Mouse (Mus musculus): ENCODE results near the gene Kif2c.

Gene Kif2c

DNA sequence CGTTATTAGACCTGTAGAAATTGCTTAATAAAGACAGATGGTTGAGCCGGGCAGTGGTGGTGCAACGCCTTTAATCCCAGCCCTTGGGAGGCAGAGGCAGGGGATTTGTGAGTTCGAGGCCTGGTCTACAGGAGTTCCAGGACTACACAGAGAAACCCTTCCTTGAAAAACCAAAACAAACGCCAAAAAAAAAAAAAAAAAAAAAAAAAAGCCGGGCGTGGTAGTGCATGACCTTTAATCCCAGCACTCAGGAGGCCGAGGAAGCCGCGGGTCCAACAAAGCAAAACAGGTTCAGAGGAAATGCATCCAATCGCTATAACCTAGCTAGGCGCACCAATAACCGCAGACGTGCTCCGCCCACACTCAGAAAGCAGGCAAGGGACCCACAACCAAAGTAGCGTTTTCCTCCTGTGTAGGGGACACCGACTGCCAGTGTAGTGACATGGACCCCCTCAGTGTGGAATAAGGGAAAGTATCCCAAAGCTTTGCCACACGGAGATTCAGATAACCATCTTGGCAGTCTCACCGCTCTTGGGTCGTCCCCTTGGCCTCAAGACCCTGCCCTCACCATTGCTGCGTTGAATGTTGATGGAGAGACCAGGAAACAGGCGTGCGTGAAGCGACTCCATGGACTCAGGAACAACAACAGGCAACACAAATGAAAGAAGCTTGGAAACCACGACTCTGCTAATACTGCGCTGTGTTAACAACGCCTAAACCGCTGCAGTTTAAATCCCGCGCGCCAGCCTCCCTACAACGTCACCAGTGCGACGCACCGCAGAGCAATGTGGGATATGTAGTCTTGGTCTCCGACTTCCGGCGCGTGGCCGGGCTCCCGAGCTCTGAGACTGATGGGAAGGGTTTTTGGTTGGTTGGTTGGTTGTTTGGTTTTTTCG, at the start of gene Kif2c:
TSS of gene Kif2c (minus strand) at position 777 of the 896 bp plus-strand sequence.
- peak; percentile 92 for DNase-seq (ENCODE audit: low read depth, low spot score)

GRCm38 (mm10) chr4:117231208-117231607, 48.8 kb upstream of the Kif2c start:
- DNase-seq (ENCODE audit: low read depth, low spot score), result no peak

GRCm38 (mm10) chr4:117230331-117230730, 47.9 kb upstream of the Kif2c start:
- no peak for DNase-seq (ENCODE audit: low read depth, low spot score)

DNA sequence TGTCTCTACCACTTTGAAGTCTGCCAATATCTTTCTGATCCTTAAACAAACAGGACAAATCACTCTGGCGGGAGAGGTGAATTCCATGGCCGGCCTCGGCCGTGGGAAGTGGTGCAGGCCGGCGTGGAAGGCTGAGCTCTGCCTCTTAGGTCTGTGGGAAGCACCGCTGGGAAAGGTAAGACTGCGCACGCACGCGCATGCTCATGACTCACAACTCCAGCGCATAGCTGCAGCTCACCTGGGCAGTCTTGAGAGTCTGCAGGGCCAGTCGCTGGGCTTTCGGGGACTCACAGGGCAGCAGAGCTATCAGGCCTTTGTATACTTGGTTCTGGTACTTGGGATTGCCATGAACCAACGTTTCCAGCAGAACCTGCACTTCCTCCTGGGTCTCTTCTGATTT, 47.2 kb upstream of the Kif2c start:
- no peak for DNase-seq (ENCODE audit: low read depth, low spot score)

- DNase-seq (ENCODE audit: low read depth, low spot score), result no peak
These were observed 42.8 kb upstream of the Kif2c start for GRCm38 (mm10) chr4:117225250-117225649.

DNA sequence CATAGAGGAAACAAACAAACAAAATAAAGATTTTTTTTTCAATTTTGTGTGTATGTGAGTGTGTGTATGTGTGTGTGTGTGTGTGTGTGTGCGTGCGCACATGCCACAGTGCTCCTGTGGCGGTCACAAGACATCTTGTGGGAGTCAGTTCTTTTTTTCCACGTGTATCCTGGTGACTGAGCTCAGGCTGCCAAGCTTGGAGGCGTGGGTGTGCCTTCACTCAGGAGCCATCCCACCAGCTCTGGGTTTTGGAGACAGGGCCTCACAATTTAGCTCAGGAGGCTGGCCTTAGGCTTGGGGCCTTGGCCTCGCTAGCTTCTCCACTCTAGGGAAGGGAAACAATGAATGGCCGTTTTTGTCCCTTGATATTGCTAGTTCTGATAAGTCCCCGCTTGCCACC, 41.7 kb upstream of the Kif2c start:
- DNase-seq (ENCODE audit: low read depth, low spot score), result no peak

GRCm38 (mm10) chr4:117223001-117223400, 40.6 kb upstream of the Kif2c start:
- no peak for DNase-seq (ENCODE audit: low read depth, low spot score)

- DNase-seq (ENCODE audit: low read depth, low spot score), result no peak
These were observed 39.4 kb upstream of the Kif2c start for GRCm38 (mm10) chr4:117221836-117222235.

GRCm38 (mm10) chr4:117220741-117221515, 38.5 kb upstream of the Kif2c start:
- DNase-seq (ENCODE audit: low read depth, low spot score), result no peak

- peak; percentile 72 for DNase-seq (ENCODE audit: low read depth, low spot score)
These were observed 36.2 kb upstream of the Kif2c start for GRCm38 (mm10) chr4:117218517-117219219.

DNA sequence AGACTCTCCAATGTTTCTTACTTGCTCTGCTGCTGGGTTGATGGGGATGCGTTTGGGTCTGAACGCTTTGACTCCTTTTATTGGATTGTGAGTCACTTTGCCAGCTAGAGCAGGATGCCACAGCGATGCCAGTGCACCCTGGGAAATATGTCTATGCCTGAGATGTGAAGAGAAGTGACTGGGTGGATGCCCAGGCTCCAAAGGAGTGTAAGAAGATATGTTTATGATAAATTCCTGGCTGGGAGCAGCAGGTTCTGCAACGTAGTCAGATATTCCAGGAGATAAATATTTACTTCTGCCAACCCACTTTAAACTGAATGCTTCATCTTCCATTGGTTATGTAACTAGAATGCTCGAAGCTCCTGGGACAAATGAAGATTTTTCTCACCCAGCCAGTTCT, 34.6 kb upstream of the Kif2c start:
- DNase-seq (ENCODE audit: low read depth, low spot score), result no peak

GRCm38 (mm10) chr4:117214250-117214649, 31.8 kb upstream of the Kif2c start:
- no peak for DNase-seq (ENCODE audit: low read depth, low spot score)

DNA sequence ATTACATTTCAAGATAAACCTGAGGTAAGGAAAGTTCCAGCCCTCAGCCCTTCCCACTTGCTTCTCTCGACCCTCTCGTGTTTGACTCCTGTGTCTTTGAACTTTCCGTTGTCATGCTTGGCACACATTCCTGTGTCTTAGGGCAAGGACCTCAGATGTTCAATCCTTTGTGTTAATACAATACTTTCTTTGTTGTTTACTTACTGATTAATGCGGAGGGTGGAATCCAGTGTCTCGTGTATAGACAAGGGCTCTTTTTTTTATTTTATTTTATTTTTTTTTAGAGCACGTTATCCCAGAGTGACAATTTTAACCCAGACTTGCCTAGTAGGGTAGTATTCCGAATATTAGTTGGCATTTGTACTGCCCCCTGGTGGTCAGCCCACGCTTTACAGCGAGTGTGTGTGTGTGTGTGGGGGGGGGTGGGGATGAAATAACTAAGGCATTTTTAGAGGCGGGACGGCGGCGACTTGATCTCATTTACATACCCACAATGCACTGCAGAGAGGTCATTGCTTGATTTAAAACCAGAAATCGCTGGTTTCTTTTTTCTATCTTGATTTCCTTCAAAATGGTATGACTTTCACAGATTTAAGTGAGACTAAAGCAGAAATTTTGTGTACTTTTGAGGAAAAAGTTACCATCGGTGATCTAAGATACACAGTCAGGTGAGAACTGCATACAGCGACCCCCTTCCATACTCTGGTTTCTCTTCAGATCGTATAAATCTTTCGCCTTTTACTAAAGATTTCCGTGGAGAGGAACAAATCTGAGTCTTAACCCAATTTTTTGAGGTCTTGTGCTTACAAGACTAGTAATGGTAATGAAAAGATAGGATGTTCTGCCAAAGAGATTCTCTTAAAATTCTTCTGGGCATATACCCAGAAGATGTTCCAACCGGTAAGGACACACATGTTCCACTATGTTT, 28.0 kb upstream of the Kif2c start:
- DNase-seq (ENCODE audit: low read depth, low spot score), result peak; percentile 84

GRCm38 (mm10) chr4:117209592-117209991, 27.2 kb upstream of the Kif2c start:
- no peak for DNase-seq (ENCODE audit: low read depth, low spot score)

- DNase-seq (ENCODE audit: low read depth, low spot score), result no peak
These were observed 20.5 kb upstream of the Kif2c start for GRCm38 (mm10) chr4:117202992-117203354.

GRCm38 (mm10) chr4:117202046-117202991, 19.9 kb upstream of the Kif2c start:
- peak; percentile 86 for DNase-seq (ENCODE audit: low read depth, low spot score)

GRCm38 (mm10) chr4:117191804-117192203, 9.4 kb upstream of the Kif2c start:
- DNase-seq (ENCODE audit: low read depth, low spot score), result no peak

DNA sequence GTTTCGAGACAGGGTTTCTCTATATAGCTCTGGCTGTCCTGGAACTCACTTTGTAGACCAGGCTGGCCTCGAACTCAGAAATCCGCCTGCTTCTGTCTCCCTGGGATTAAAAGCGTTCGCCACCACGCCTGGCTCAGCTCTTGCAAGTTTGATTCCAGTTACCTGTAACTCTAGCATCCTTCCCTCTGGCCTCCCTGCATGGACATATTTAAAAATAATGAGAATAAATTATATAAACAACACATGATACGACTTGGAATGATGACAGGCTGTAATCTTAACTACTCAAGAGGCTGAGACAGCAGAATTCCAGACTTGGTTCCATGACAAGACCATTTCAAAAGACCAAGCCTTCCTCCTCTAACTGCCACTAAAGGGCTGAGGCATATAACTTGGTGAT, 8.2 kb upstream of the Kif2c start:
- peak; percentile 9 for DNase-seq (ENCODE audit: low read depth, low spot score)

- DNase-seq (ENCODE audit: low read depth, low spot score), result peak; percentile 90
These were observed 7.6 kb upstream of the Kif2c start for GRCm38 (mm10) chr4:117189856-117190543.

Data from forelimb bud, embryonic 11.5 days (tissue).